Mouse (Mus musculus) cerebellum, postnatal 25 days (tissue): Measurements from ENCODE around the gene Inha.
A peak's percentile ranks its signal among the peaks of the same experiment; 100 is the strongest.

Source experiments
- DNase-seq, 2 experiments: peaks; one replicate each; pipeline ENCODE4 v3.0.0; 2021; ENCODE audit warnings: mixed read lengths in 2 of 2

Inha gene

GRCm38 (mm10) chr1:75558388-75559178, 51.7 kb downstream of the Inha start:
- DNase-seq, result peak in 1 of 2 experiments; percentile 35

GRCm38 (mm10) chr1:75559212-75559925, 52.5 kb downstream of the Inha start:
- peak; percentile 97 for DNase-seq
